14 mouse cellular contexts compared by ENCODE assay signal in genomic region chr17:28374494-28374893, GRCm38 (mm10). TPM values are rescaled to one million over a fixed set of nuclear protein-coding genes. Genes with fewer than 3 reads are reported as not detected.
DNase-seq lines count a peak whose midpoint lies in the region; ATAC-seq and TF ChIP-seq lines count a peak whose summit lies in the region.
"Had no signal": no experiment of that assay in that cellular context is flagged by ENCODE, and none has a peak within 500 bp of the region (broad histone marks: within the 10 kb centered on the region; RNA-seq: fewer than 3 reads in every experiment).

No protein-coding gene starts in this region.

- H3K9me3 ChIP-seq in heart, embryonic 11.5 days (replicated peaks; ENCODE audit: control insufficient read depth, low read length), result no peaks in the 10 kb centered on the region
- H3K9me3 ChIP-seq in lung, embryonic 14.5 days (ENCODE audit: low read depth, low read length), result no peaks in the 10 kb centered on the region
- no peaks in the 10 kb centered on the region for H3K9me3 ChIP-seq in embryonic facial prominence, embryonic 12.5 days
- H3K9me3 ChIP-seq: embryonic facial prominence, embryonic 13.5 days had no signal

- 15% methylated on average over 16 of the region's 16 CpGs for WGBS in heart, embryonic 11.5 days (ENCODE audit: insufficient replicate concordance)
- WGBS in lung, embryonic 14.5 days, result 15% methylated on average over 16 of the region's 16 CpGs
- WGBS in embryonic facial prominence, embryonic 12.5 days, result 22% methylated on average over 16 of the region's 16 CpGs

- TF ChIP-seq CTCF in lung, embryonic 14.5 days (IDR thresholded peaks at IDR 0.05; ENCODE audit: low read depth), result no peak

- peak overlapping the region; percentile 1; the same call in 1 of the 2 replicates for H3K4me2 ChIP-seq in heart, embryonic 11.5 days
- H3K4me2 ChIP-seq in lung, embryonic 14.5 days, result peak overlapping the region; percentile 27
- H3K4me2 ChIP-seq in embryonic facial prominence, embryonic 12.5 days (replicated peaks), result 0 out of 2 replicates have a peak overlapping the region, but pooled peaks have one; percentile 13
- H3K4me2 ChIP-seq: embryonic facial prominence, embryonic 13.5 days had no signal

- H3K27me3 ChIP-seq in heart, embryonic 11.5 days (ENCODE audit: control insufficient read depth, insufficient read depth, low read length), result peaks cover 26% of the 10 kb centered on the region
- H3K27me3 ChIP-seq in lung, embryonic 14.5 days (ENCODE audit: insufficient read depth, low read length), result peaks cover 20% of the 10 kb centered on the region
- peaks cover 24% of the 10 kb centered on the region for H3K27me3 ChIP-seq in embryonic facial prominence, embryonic 12.5 days

- H3K36me3 ChIP-seq in heart, embryonic 11.5 days (ENCODE audit: control insufficient read depth, insufficient read depth, low read length), result no peaks in the 10 kb centered on the region
- no peaks in the 10 kb centered on the region for H3K36me3 ChIP-seq in lung, embryonic 14.5 days (ENCODE audit: insufficient read depth)
- no peaks in the 10 kb centered on the region for H3K36me3 ChIP-seq in embryonic facial prominence, embryonic 12.5 days
- H3K36me3 ChIP-seq: embryonic facial prominence, embryonic 13.5 days had no signal

- no peak overlapping the region for H3K4me3 ChIP-seq in heart, embryonic 11.5 days (ENCODE audit: low read depth, low read length)
- H3K4me3 ChIP-seq in lung, embryonic 14.5 days (ENCODE audit: low read depth, low read length), result no peak overlapping the region
- H3K4me3 ChIP-seq in embryonic facial prominence, embryonic 12.5 days, result no peak overlapping the region
- H3K4me3 ChIP-seq: embryonic facial prominence, embryonic 13.5 days had no signal

- H3K27ac ChIP-seq in heart, embryonic 11.5 days (ENCODE audit: low read depth, low read length), result no peak overlapping the region
- H3K27ac ChIP-seq in lung, embryonic 14.5 days (ENCODE audit: low read depth), result no peak overlapping the region
- no peak overlapping the region for H3K27ac ChIP-seq in embryonic facial prominence, embryonic 12.5 days
- H3K27ac ChIP-seq: embryonic facial prominence, embryonic 13.5 days; macrophage had no signal

- no peak overlapping the region for H3K9ac ChIP-seq in heart, embryonic 11.5 days (ENCODE audit: low read depth, low read length)
- no peak overlapping the region for H3K9ac ChIP-seq in lung, embryonic 14.5 days
- 0 out of 2 replicates have a peak overlapping the region, but pooled peaks have one; percentile 15 for H3K9ac ChIP-seq in embryonic facial prominence, embryonic 12.5 days
- H3K9ac ChIP-seq: embryonic facial prominence, embryonic 13.5 days had no signal

- no peaks in the 10 kb centered on the region; the same call in 1 of the 2 replicates for H3K4me1 ChIP-seq in heart, embryonic 11.5 days (ENCODE audit: control insufficient read depth, insufficient read depth, low read length)
- no peaks in the 10 kb centered on the region for H3K4me1 ChIP-seq in lung, embryonic 14.5 days (ENCODE audit: insufficient read depth)
- H3K4me1 ChIP-seq in embryonic facial prominence, embryonic 12.5 days, result peaks cover 4% of the 10 kb centered on the region; the same call in 1 of the 2 replicates

- ATAC-seq in heart, embryonic 11.5 days (replicated peaks; ENCODE audit: insufficient number of reproducible peaks, low FRiP score, low TSS enrichment), result no peak
- ATAC-seq in lung, embryonic 14.5 days (ENCODE audit: insufficient read depth), result no peak
- ATAC-seq in embryonic facial prominence, embryonic 12.5 days (ENCODE audit: insufficient number of reproducible peaks, insufficient read depth, low FRiP score, low TSS enrichment), result no peak
- no peak for ATAC-seq in activated CD4-positive, CD25-positive, alpha-beta regulatory T cell, adult 4 months
- no peak for ATAC-seq in erythroid progenitor cell, adult 5-6 weeks (replicated peaks; ENCODE audit: low FRiP score, poor library complexity, severe bottlenecking)
- ATAC-seq: intestine, postnatal 0 days had no signal

- DNase-seq in heart, adult 18-20 months, result no peak
- DNase-seq in lung, embryonic 14.5 days, result no peak
- no peak for DNase-seq in lung, postnatal 10 days
- peak; percentile 79 to 84 for DNase-seq in thymus, postnatal 10 days (ENCODE audit: low spot score in 2 of 2)
- DNase-seq: heart, adult 11 months had no signal

RNA-seq across cellular contexts. Expression of gene Tulp1, which starts 9.5 kb away (rescaled TPM):
- polyA plus RNA-seq in heart, embryonic 11.5 days (2014; fragmentation: Nextera tagmentation; extraction: Ambion mirVana), result 2.9 and 5.0 TPM in 2 replicates
- not detected for total RNA-seq in heart, adult 18-20 months (2021)
- polyA plus RNA-seq in lung, embryonic 14.5 days (2014; fragmentation: Nextera tagmentation; extraction: Ambion mirVana), result 3.0 and 3.6 TPM in 2 replicates
- 8.4 and 9.3 TPM in 2 replicates for polyA plus RNA-seq in embryonic facial prominence, embryonic 12.5 days (2016; fragmentation: Nextera tagmentation; extraction: Ambion mirVana)
- not detected for polyA plus RNA-seq in activated CD4-positive, CD25-positive, alpha-beta regulatory T cell, adult 4 months (2017; shearing (Covaris generic))
- total RNA-seq in erythroid progenitor cell, adult 5-6 weeks (2015; ENCODE audit: low replicate concordance), result not detected in 2 replicates
- total RNA-seq in erythroid progenitor cell, adult 5-6 weeks (2017; ENCODE audit: low replicate concordance), result not detected in 2 replicates
- total RNA-seq: adrenal gland, postnatal 25 days; liver, adult 2 months had no signal
- polyA plus RNA-seq: liver, adult 2 months; macrophage had no signal

RNA-seq across cellular contexts. Expression of gene Tead3, which starts 23.9 kb away (rescaled TPM):
- 6.5 and 7.5 TPM in 2 replicates for polyA plus RNA-seq in heart, embryonic 11.5 days (2014; fragmentation: Nextera tagmentation; extraction: Ambion mirVana)
- 10 to 100 TPM; 12.0 to 13.3 TPM for total RNA-seq in heart, adult 18-20 months (2021)
- polyA plus RNA-seq in lung, embryonic 14.5 days (2014; fragmentation: Nextera tagmentation; extraction: Ambion mirVana), result 11.2 and 11.3 TPM in 2 replicates
- polyA plus RNA-seq in embryonic facial prominence, embryonic 12.5 days (2016; fragmentation: Nextera tagmentation; extraction: Ambion mirVana), result 14.1 and 17.9 TPM in 2 replicates
- polyA plus RNA-seq in activated CD4-positive, CD25-positive, alpha-beta regulatory T cell, adult 4 months (2017; shearing (Covaris generic)), result not detected
- not detected in 2 replicates for total RNA-seq in erythroid progenitor cell, adult 5-6 weeks (2015; ENCODE audit: low replicate concordance)
- total RNA-seq in erythroid progenitor cell, adult 5-6 weeks (2017; ENCODE audit: low replicate concordance), result not detected in 2 replicates
- polyA plus RNA-seq: macrophage had no signal

RNA-seq across cellular contexts. Expression of gene Rpl10a, which starts 46.2 kb away (rescaled TPM):
- 408 and 446 TPM in 2 replicates for polyA plus RNA-seq in heart, embryonic 11.5 days (2014; fragmentation: Nextera tagmentation; extraction: Ambion mirVana)
- 100 to 1,000 TPM; 422 to 438 TPM for total RNA-seq in heart, adult 18-20 months (2021)
- polyA plus RNA-seq in lung, embryonic 14.5 days (2014; fragmentation: Nextera tagmentation; extraction: Ambion mirVana), result 799 and 802 TPM in 2 replicates
- 496 and 505 TPM in 2 replicates for polyA plus RNA-seq in embryonic facial prominence, embryonic 12.5 days (2016; fragmentation: Nextera tagmentation; extraction: Ambion mirVana)
- 1,000 to 10,000 TPM in 1 of 2 experiments, 100 to 1,000 TPM in 1; 852 to 1,030 TPM for polyA plus RNA-seq in activated CD4-positive, CD25-positive, alpha-beta regulatory T cell, adult 4 months (2017; shearing (Covaris generic))
- total RNA-seq in erythroid progenitor cell, adult 5-6 weeks (2015; ENCODE audit: low replicate concordance), result 515 and 750 TPM in 2 replicates
- total RNA-seq in erythroid progenitor cell, adult 5-6 weeks (2017; ENCODE audit: low replicate concordance), result 184 and 203 TPM in 2 replicates

Comparison
In these comparisons a context has a peak if more than half of its experiments do, and no peak if none do; other contexts are left out.
1. DNase-seq: peak in thymus, postnatal 10 days (2 of 2); none in heart, adult 18-20 months (0 of 2), lung, embryonic 14.5 days (single experiment) and lung, postnatal 10 days (single experiment).
2. Peak in every context shown above with its lines, with median percentiles within 50 percentile points of each other: H3K4me2 ChIP-seq.